Mouse (Mus musculus) erythroblast, embryonic 14.5 days (primary cell): ENCODE results near the gene Gm4491.

Source experiments
- GATA1 ChIP-seq: IDR thresholded peaks from 2 replicates; pipeline ENCODE4 v1.6.1; 2012; ENCODE audit warnings: low read length, inconsistent platforms, mixed read lengths
- TAL1 ChIP-seq: IDR thresholded peaks from 3 replicates; pipeline ENCODE4 v1.6.1; 2012; ENCODE audit warnings: low read length, inconsistent platforms, mixed read lengths

- TF ChIP-seq GATA1 (no peak), TAL1 (no peak)
Observed at GRCm38 (mm10) chr14:57089107-57089506, 26.6 kb downstream of the Gm4491 start.
